Mouse (Mus musculus): Measurements from ENCODE around the gene Pate2. TPM values are rescaled to one million over a fixed set of nuclear protein-coding genes. Genes with fewer than 3 reads are reported as not detected.
"Not testable (repeated sequence)": the region's sequence is repeated elsewhere in the genome, so short reads cannot be mapped to it uniquely, and the experiment has no call there.

Pate2 gene
- polyA plus RNA-seq, 1 experiment from 2014 or later = 1.2 TPM

- WGBS = 64% methylated on average over 2 of the region's 2 CpGs
- not testable (repeated sequence) for H3K27me3 ChIP-seq (replicated peaks)
Measured at GRCm38 (mm10) chr9:35616784-35617183, 46.7 kb downstream of the Pate2 start.

DNA sequence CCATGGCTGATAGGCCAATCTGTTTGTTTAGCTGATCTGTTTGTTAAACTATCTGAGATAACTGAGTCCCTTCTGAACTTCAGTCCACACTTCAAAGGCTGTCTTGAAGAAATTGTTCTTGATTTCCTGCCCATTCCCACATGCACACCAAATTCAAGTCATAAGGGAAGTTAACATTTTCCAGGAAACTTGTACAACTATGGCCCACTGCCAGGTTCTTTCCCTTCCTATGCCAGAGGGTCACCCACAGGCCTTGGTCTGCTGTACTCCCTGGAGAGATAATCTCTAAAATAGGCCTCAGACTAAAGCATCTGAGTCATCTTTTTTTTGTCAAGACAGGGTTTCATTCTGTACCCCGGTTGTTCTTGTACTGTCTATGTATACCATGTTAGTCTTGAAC is 62.9 kb downstream of the Pate2 start:
- Histone ChIP-seq H3K27ac (no peak overlapping the region), H3K4me1 (no peaks in the 10 kb centered on the region), H3K4me2 (no peak overlapping the region), H3K9me3 (no peaks in the 10 kb centered on the region), H3K36me3 (replicated peaks) (no peaks in the 10 kb centered on the region), H3K9ac (no peak overlapping the region), H3K27me3 (replicated peaks) (no peaks in the 10 kb centered on the region), H3K4me3 (no peak overlapping the region)
- no peak for ATAC-seq (replicated peaks)
- WGBS = 86% methylated on average over 1 of the region's 1 CpGs

More at GRCm38 (mm10) chr9:35616784-35617183, 46.7 kb downstream of the Pate2 start:
- not testable (repeated sequence) for H3K9me3 ChIP-seq; H3K27ac ChIP-seq; ATAC-seq (replicated peaks); H3K4me2 ChIP-seq; H3K4me1 ChIP-seq; H3K36me3 ChIP-seq (replicated peaks); H3K9ac ChIP-seq; H3K4me3 ChIP-seq

DNA sequence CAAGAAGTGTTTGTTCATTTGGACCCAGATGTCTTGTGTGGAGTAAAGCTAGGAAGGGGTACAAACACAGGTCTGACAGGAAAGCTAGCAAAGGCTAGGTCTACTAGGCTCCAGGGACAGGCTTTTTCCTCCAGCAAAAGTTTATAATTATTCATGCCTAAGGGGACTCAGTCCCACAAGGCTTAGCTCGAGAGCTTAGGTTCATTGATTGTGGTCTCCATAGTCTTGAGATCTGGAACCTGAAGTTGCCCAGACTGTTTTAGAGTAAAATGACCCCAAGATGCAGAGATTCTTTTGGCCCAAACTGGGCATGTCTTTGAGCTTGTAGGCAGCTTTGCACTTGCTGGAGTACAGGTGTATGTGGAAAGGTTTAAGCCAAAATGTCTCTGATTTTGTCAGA is 78.0 kb downstream of the Pate2 start, which contains the start of gene Pate3:
Gene Pate3, minus strand, starts transcription at position 101 of the 400 bp plus-strand sequence.
- H3K27ac ChIP-seq = no peak within 1 kb of the TSS
- no peaks in the 10 kb centered on the region for H3K4me1 ChIP-seq
- no peak within 1 kb of the TSS for H3K4me2 ChIP-seq
- no peak within 1 kb of the TSS for H3K9ac ChIP-seq
- no peaks in the 10 kb centered on the region for H3K27me3 ChIP-seq (replicated peaks)
- 81% methylated on average over 1 of the region's 1 CpGs for WGBS
- H3K36me3 ChIP-seq (replicated peaks) = no peaks in the 10 kb centered on the region
- no peak within 1 kb of the TSS for H3K4me3 ChIP-seq
- H3K9me3 ChIP-seq = no peaks in the 10 kb centered on the region
- no peak for ATAC-seq (replicated peaks)

GRCm38 (mm10) chr9:35673557-35673956 is 103.5 kb downstream of the Pate2 start:
- 85% methylated on average over 2 of the region's 2 CpGs for WGBS

GRCm38 (mm10) chr9:35687013-35687412 is 116.9 kb downstream of the Pate2 start, which contains the start of gene Pate1:
Pate1 (minus strand) TSS chr9:35687390.
- H3K4me1 ChIP-seq = no peaks in the 10 kb centered on the region
- no peak within 1 kb of the TSS for H3K4me2 ChIP-seq
- no peak for ATAC-seq (replicated peaks)
- no peak within 1 kb of the TSS for H3K27ac ChIP-seq
- no peak within 1 kb of the TSS for H3K4me3 ChIP-seq
- H3K36me3 ChIP-seq (replicated peaks) = no peaks in the 10 kb centered on the region
- H3K27me3 ChIP-seq (replicated peaks) = no peaks in the 10 kb centered on the region
- no peaks in the 10 kb centered on the region for H3K9me3 ChIP-seq
- WGBS = 72% methylated on average over 1 of the region's 1 CpGs
- H3K9ac ChIP-seq = no peak within 1 kb of the TSS

More at GRCm38 (mm10) chr9:35673557-35673956, 103.5 kb downstream of the Pate2 start:
- H3K4me2 ChIP-seq = no peak overlapping the region
- ATAC-seq (replicated peaks) = no peak
- no peak overlapping the region for H3K27ac ChIP-seq
- H3K4me3 ChIP-seq = no peak overlapping the region
- no peaks in the 10 kb centered on the region for H3K9me3 ChIP-seq
- no peaks in the 10 kb centered on the region for H3K27me3 ChIP-seq (replicated peaks)
- no peak overlapping the region for H3K9ac ChIP-seq
- H3K4me1 ChIP-seq = no peaks in the 10 kb centered on the region
- H3K36me3 ChIP-seq (replicated peaks) = no peaks in the 10 kb centered on the region

- no peaks in the 10 kb centered on the region for H3K9me3 ChIP-seq
- H3K27me3 ChIP-seq (replicated peaks) = no peaks in the 10 kb centered on the region
- no peak overlapping the region for H3K9ac ChIP-seq
- ATAC-seq (replicated peaks) = no peak
- no peaks in the 10 kb centered on the region for H3K36me3 ChIP-seq (replicated peaks)
- H3K4me3 ChIP-seq = no peak overlapping the region
- H3K4me2 ChIP-seq = no peak overlapping the region
- H3K27ac ChIP-seq = no peak overlapping the region
- no peaks in the 10 kb centered on the region for H3K4me1 ChIP-seq
Measured at GRCm38 (mm10) chr9:35691924-35692323, 121.8 kb downstream of the Pate2 start.

DNA sequence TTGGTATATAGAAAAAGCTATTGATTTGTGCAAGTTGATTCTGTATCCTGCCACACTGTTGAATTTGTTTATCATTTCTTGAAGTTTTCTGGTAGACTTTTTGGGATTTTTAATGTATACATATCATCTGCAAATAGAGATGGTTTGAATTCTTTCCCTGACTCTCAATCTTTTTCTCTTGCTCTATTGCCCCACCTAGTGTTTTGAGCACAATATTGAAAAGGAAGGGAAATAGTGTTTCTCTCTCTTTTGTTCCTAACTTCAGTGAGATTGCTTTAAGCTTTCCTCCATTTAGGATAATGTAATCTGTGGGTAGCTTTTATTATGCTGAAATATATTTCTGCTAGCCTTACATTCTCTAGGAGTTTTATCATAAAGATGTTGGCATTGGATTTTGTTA is 137.2 kb downstream of the Pate2 start:
- H3K27ac ChIP-seq = no peak overlapping the region
- ATAC-seq (replicated peaks) = no peak
- H3K9me3 ChIP-seq = no peaks in the 10 kb centered on the region
- no peaks in the 10 kb centered on the region for H3K4me1 ChIP-seq
- no peak overlapping the region for H3K9ac ChIP-seq
- no peaks in the 10 kb centered on the region for H3K36me3 ChIP-seq (replicated peaks)
- no peaks in the 10 kb centered on the region for H3K27me3 ChIP-seq (replicated peaks)
- H3K4me2 ChIP-seq = no peak overlapping the region
- H3K4me3 ChIP-seq = no peak overlapping the region

Other genes with a start within 250 kb of the Pate2 start
- gene Cdon, start 149.2 kb upstream of the Pate2 start, polyA plus RNA-seq (2015; fragmentation: Nextera tagmentation; extraction: Ambion mirVana) = 4.0 and 6.2 TPM in 2 replicates
- gene Gm1113, start 52.0 kb upstream of the Pate2 start, polyA plus RNA-seq (2015; fragmentation: Nextera tagmentation; extraction: Ambion mirVana) = not detected in 2 replicates
- 27.9 and 30.0 TPM in 2 replicates for gene Ddx25, start 11.8 kb upstream of the Pate2 start, polyA plus RNA-seq (2015; fragmentation: Nextera tagmentation; extraction: Ambion mirVana)
- 14.8 and 16.0 TPM in 2 replicates for gene Pus3, start 11.7 kb upstream of the Pate2 start, polyA plus RNA-seq (2015; fragmentation: Nextera tagmentation; extraction: Ambion mirVana)
- gene Hyls1, start 114 bp downstream of the Pate2 start, polyA plus RNA-seq (2015; fragmentation: Nextera tagmentation; extraction: Ambion mirVana) = 14.5 and 16.3 TPM in 2 replicates
- gene Pate4, start 41.7 kb downstream of the Pate2 start, polyA plus RNA-seq (2015; fragmentation: Nextera tagmentation; extraction: Ambion mirVana) = not detected in 2 replicates
- not detected in 2 replicates for gene Pate3, start 77.9 kb downstream of the Pate2 start, polyA plus RNA-seq (2015; fragmentation: Nextera tagmentation; extraction: Ambion mirVana)
- gene Pate1, start 117.1 kb downstream of the Pate2 start, polyA plus RNA-seq (2015; fragmentation: Nextera tagmentation; extraction: Ambion mirVana) = not detected in 2 replicates
- gene Gm17677, start 170.8 kb downstream of the Pate2 start, polyA plus RNA-seq (2015; fragmentation: Nextera tagmentation; extraction: Ambion mirVana) = not detected in 2 replicates
- gene Gm17727, start 207.8 kb downstream of the Pate2 start, polyA plus RNA-seq (2015; fragmentation: Nextera tagmentation; extraction: Ambion mirVana) = not detected in 2 replicates
- gene Gm27235, start 219.8 kb downstream of the Pate2 start, polyA plus RNA-seq (2015; fragmentation: Nextera tagmentation; extraction: Ambion mirVana) = not detected in 2 replicates
- not detected in 2 replicates for gene D730048I06Rik, start 219.8 kb downstream of the Pate2 start, polyA plus RNA-seq (2015; fragmentation: Nextera tagmentation; extraction: Ambion mirVana)